Mouse (Mus musculus): ENCODE data around the gene Mapkapk3.

- no peak for TF ChIP-seq GATA1 (IDR thresholded peaks at IDR 0.05; ENCODE audit: low read length)
- TF ChIP-seq TAL1 (IDR thresholded peaks at IDR 0.05; ENCODE audit: low read length), result no peak
These were observed 2.4 kb downstream of the Mapkapk3 start for GRCm38 (mm10) chr9:107287294-107287693.

Measured in erythroblast, embryonic 14.5 days (primary cell).